ENCODE assay signal across 22 mouse cellular contexts in genomic region chr14:110021812-110022211, GRCm38 (mm10).
DNase-seq lines count a peak whose midpoint lies in the region; TF ChIP-seq lines count a peak whose summit lies in the region.
"Had no signal": no experiment of that assay in that cellular context is flagged by ENCODE, and none has a peak within 500 bp of the region (broad histone marks: within the 10 kb centered on the region; RNA-seq: fewer than 3 reads in every experiment).

No protein-coding gene starts in this region.

- H3K36me3 ChIP-seq in C2C12 (ENCODE audit: control insufficient read depth, insufficient read depth): no peaks in the 10 kb centered on the region
- H3K36me3 ChIP-seq: embryonic facial prominence, embryonic 13.5 days; embryonic facial prominence, embryonic 15.5 days; forebrain, embryonic 15.5 days had no signal

- no peaks in the 10 kb centered on the region for H3K79me3 ChIP-seq in C2C12 (ENCODE audit: low read depth)

- H3K4me3 ChIP-seq in C2C12 (ENCODE audit: insufficient read depth, poor library complexity, severe bottlenecking): no peak overlapping the region
- H3K4me3 ChIP-seq: embryonic facial prominence, embryonic 13.5 days; embryonic facial prominence, embryonic 15.5 days; erythroblast, embryonic 14.5 days; forebrain, embryonic 13.5 days; forebrain, embryonic 15.5 days had no signal

- no peak overlapping the region for H3ac ChIP-seq in C2C12 (ENCODE audit: control insufficient read depth, insufficient read length, low read depth)

- no peaks in the 10 kb centered on the region for H3K79me2 ChIP-seq in C2C12 (ENCODE audit: control insufficient read depth, insufficient read depth)

- TF ChIP-seq CTCF in C2C12 (IDR thresholded peaks at IDR 0.05; ENCODE audit: control insufficient read depth, insufficient read depth, insufficient read length): no peak

- DNase-seq in gonadal fat pad, adult 2 months (ENCODE audit: low read depth): peak; percentile 20
- DNase-seq in layer of hippocampus, adult 18-20 months (ENCODE audit: low spot score in 2 of 2): no peak
- DNase-seq in testis, postnatal 14 days (ENCODE audit: low spot score): no peak
- DNase-seq in heart, postnatal 4 days: no peak
- DNase-seq: adrenal gland, adult 2 months; adrenal gland, postnatal 10 days; adrenal gland, postnatal 25 days; B cell, adult 2 months; cerebellum, adult 11 months; cerebellum, adult 18-20 months; cerebellum, adult 8-10 months; cerebellum, adult 9-11 months; cerebellum, postnatal 14 days; cerebellum, postnatal 36 days; embryo, embryonic 11 days; forebrain, postnatal 0 days had no signal

- no peaks in the 10 kb centered on the region for H3K27me3 ChIP-seq in C2C12 (ENCODE audit: control insufficient read depth, insufficient read depth, insufficient read length)
- H3K27me3 ChIP-seq: embryonic facial prominence, embryonic 13.5 days; embryonic facial prominence, embryonic 15.5 days; forebrain, embryonic 13.5 days; forebrain, embryonic 15.5 days had no signal

TF ChIP-seq in C2C12, 6 proteins besides CTCF, POLR2A, EP300 and RAD21:
- TF ChIP-seq FOSL1 (IDR thresholded peaks at IDR 0.05; ENCODE audit: insufficient read depth, low read length, poor library complexity, severe bottlenecking) (no peak), CEBPB (IDR thresholded peaks at IDR 0.05; ENCODE audit: low read depth) (peak; percentile 51), MAX (IDR thresholded peaks at IDR 0.05) (no peak), MYOD1 (IDR thresholded peaks at IDR 0.05; ENCODE audit: control insufficient read depth, insufficient read length, low read depth) (no peak)
